Mouse (Mus musculus): ENCODE results near the gene Slc15a5.

DNA sequence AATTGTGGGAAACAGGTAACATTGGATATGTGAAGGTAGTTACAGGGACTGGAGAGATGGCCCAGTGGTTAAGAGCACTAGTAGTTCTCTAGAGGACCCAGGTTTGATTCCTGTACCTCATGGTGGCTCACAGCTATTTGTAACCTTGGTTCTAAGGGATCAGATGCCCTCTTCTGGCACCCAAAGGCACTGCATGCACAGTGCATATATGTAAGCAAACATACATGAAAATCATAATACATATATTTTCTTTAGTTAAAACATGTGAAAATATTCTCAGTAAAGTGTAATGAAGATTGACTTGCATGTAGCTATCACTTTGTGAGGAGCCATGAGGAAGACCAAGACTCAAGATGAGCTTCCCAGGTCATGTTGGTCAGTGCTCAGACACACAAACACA is 62.8 kb downstream of the Slc15a5 start:
- TF ChIP-seq POLR2A (IDR thresholded peaks at IDR 0.05; ENCODE audit: extremely low read depth, insufficient read depth, low read length): no peak
- TF ChIP-seq CTCF (IDR thresholded peaks at IDR 0.05; ENCODE audit: extremely low read depth, insufficient read depth, low read length): no peak
